Mouse (Mus musculus): ENCODE results near the gene Il1f9.
"Not testable (repeated sequence)": the region's sequence is repeated elsewhere in the genome, so short reads cannot be mapped to it uniquely, and the experiment has no call there.

Il1f9 gene

GRCm38 (mm10) chr2:24186176-24186575 lies at the start of gene Il1f9:
Gene Il1f9 (plus strand): TSS chr2:24186476.
- no peak for DNase-seq (ENCODE audit: low read depth)

- DNase-seq (ENCODE audit: low read depth) = no peak
These were observed 33.4 kb upstream of the Il1f9 start, which contains the start of gene Il1f8 for GRCm38 (mm10) chr2:24152861-24153260. Gene Il1f8 (plus strand): TSS chr2:24153161.

GRCm38 (mm10) chr2:24181683-24182331 lies 4.5 kb upstream of the Il1f9 start:
- DNase-seq (ENCODE audit: low read depth) = not testable (repeated sequence)

GRCm38 (mm10) chr2:24182423-24183147 lies 3.7 kb upstream of the Il1f9 start:
- DNase-seq (ENCODE audit: low read depth) = not testable (repeated sequence)

- not testable (repeated sequence) for DNase-seq (ENCODE audit: low read depth)
These were observed 2.2 kb upstream of the Il1f9 start for GRCm38 (mm10) chr2:24184092-24184491.

GRCm38 (mm10) chr2:24187585-24187984 lies 1.3 kb downstream of the Il1f9 start:
- DNase-seq (ENCODE audit: low read depth) = no peak

GRCm38 (mm10) chr2:24188189-24188588 lies 1.9 kb downstream of the Il1f9 start:
- DNase-seq (ENCODE audit: low read depth) = no peak

GRCm38 (mm10) chr2:24215118-24215517 lies 28.8 kb downstream of the Il1f9 start, which contains the start of gene Il1f6:
Gene Il1f6 (plus strand): TSS chr2:24215418.
- no peak for DNase-seq (ENCODE audit: low read depth)

- DNase-seq (ENCODE audit: low read depth) = no peak
These were observed 40.9 kb downstream of the Il1f9 start for GRCm38 (mm10) chr2:24227191-24227590.
